Mouse (Mus musculus): ENCODE measurements around the gene 4931440F15Rik. TPM values are rescaled to one million over a fixed set of nuclear protein-coding genes. Genes with fewer than 3 reads are reported as not detected.

4931440F15Rik gene
- polyA plus RNA-seq, 1 experiment from 2014 or later: 0.14 TPM

- Histone ChIP-seq H3K4me3 (replicated peaks) (no peak overlapping the region), H3K27ac (no peak overlapping the region), H3K4me2 (no peak overlapping the region), H3K9me3 (no peaks in the 10 kb centered on the region), H3K27me3 (no peaks in the 10 kb centered on the region), H3K4me1 (replicated peaks) (no peaks in the 10 kb centered on the region), H3K9ac (replicated peaks) (no peak overlapping the region), H3K36me3 (no peaks in the 10 kb centered on the region)
- WGBS: 83% methylated on average over 2 of the region's 2 CpGs
- no peak for ATAC-seq (ENCODE audit: insufficient number of reproducible peaks, insufficient read depth, low FRiP score, low TSS enrichment, low read depth)
Observed at GRCm38 (mm10) chr11:29801432-29802427, 23.7 kb downstream of the 4931440F15Rik start.

GRCm38 (mm10) chr11:29799839-29800238 is 25.6 kb downstream of the 4931440F15Rik start:
- 71% methylated on average over 1 of the region's 1 CpGs for WGBS

GRCm38 (mm10) chr11:29795106-29795505 is 30.4 kb downstream of the 4931440F15Rik start:
- WGBS: 81% methylated on average over 6 of the region's 6 CpGs
- H3K4me3 ChIP-seq (replicated peaks): no peak overlapping the region
- H3K4me1 ChIP-seq (replicated peaks): peaks cover 11% of the 10 kb centered on the region; the same call in 1 of the 2 replicates

More at GRCm38 (mm10) chr11:29799839-29800238, 25.6 kb downstream of the 4931440F15Rik start:
- no peaks in the 10 kb centered on the region for H3K36me3 ChIP-seq
- no peak for ATAC-seq (ENCODE audit: insufficient number of reproducible peaks, insufficient read depth, low FRiP score, low TSS enrichment, low read depth)
- no peak overlapping the region for H3K4me3 ChIP-seq (replicated peaks)
- H3K27me3 ChIP-seq: no peaks in the 10 kb centered on the region
- no peak overlapping the region for H3K27ac ChIP-seq
- no peak overlapping the region for H3K4me2 ChIP-seq
- peaks cover 3% of the 10 kb centered on the region; the same call in 1 of the 2 replicates for H3K4me1 ChIP-seq (replicated peaks)
- no peaks in the 10 kb centered on the region for H3K9me3 ChIP-seq
- H3K9ac ChIP-seq (replicated peaks): no peak overlapping the region

GRCm38 (mm10) chr11:29794475-29794874 is 31.0 kb downstream of the 4931440F15Rik start:
- ATAC-seq (ENCODE audit: insufficient number of reproducible peaks, insufficient read depth, low FRiP score, low TSS enrichment, low read depth): no peak

More at GRCm38 (mm10) chr11:29795106-29795505, 30.4 kb downstream of the 4931440F15Rik start:
- ATAC-seq (ENCODE audit: insufficient number of reproducible peaks, insufficient read depth, low FRiP score, low TSS enrichment, low read depth): no peak
- no peaks in the 10 kb centered on the region for H3K27me3 ChIP-seq
- no peak overlapping the region for H3K4me2 ChIP-seq
- H3K27ac ChIP-seq: no peak overlapping the region
- no peak overlapping the region for H3K9ac ChIP-seq (replicated peaks)
- no peaks in the 10 kb centered on the region for H3K9me3 ChIP-seq
- H3K36me3 ChIP-seq: no peaks in the 10 kb centered on the region

GRCm38 (mm10) chr11:29790796-29791195 is 34.7 kb downstream of the 4931440F15Rik start:
- Histone ChIP-seq H3K9me3 (no peaks in the 10 kb centered on the region), H3K9ac (replicated peaks) (no peak overlapping the region), H3K4me1 (replicated peaks) (peaks cover 15% of the 10 kb centered on the region; the same call in 1 of the 2 replicates), H3K4me3 (replicated peaks) (no peak overlapping the region), H3K27me3 (no peaks in the 10 kb centered on the region), H3K4me2 (no peak overlapping the region), H3K36me3 (no peaks in the 10 kb centered on the region), H3K27ac (no peak overlapping the region)
- WGBS: 83% methylated on average over 2 of the region's 2 CpGs
- ATAC-seq (ENCODE audit: insufficient number of reproducible peaks, insufficient read depth, low FRiP score, low TSS enrichment, low read depth): no peak

More at GRCm38 (mm10) chr11:29794475-29794874, 31.0 kb downstream of the 4931440F15Rik start:
- no peak overlapping the region for H3K4me3 ChIP-seq (replicated peaks)
- H3K9me3 ChIP-seq: no peaks in the 10 kb centered on the region
- H3K27ac ChIP-seq: no peak overlapping the region
- H3K4me1 ChIP-seq (replicated peaks): peaks cover 11% of the 10 kb centered on the region; the same call in 1 of the 2 replicates
- WGBS: 48% methylated on average over 2 of the region's 2 CpGs
- no peak overlapping the region for H3K9ac ChIP-seq (replicated peaks)
- no peaks in the 10 kb centered on the region for H3K27me3 ChIP-seq
- H3K36me3 ChIP-seq: no peaks in the 10 kb centered on the region
- no peak overlapping the region for H3K4me2 ChIP-seq

GRCm38 (mm10) chr11:29788921-29789638 is 36.4 kb downstream of the 4931440F15Rik start:
- no peak overlapping the region for H3K27ac ChIP-seq
- H3K4me1 ChIP-seq (replicated peaks): peaks cover 5% of the 10 kb centered on the region; the same call in 1 of the 2 replicates
- H3K4me2 ChIP-seq: no peak overlapping the region
- WGBS: 73% methylated on average over 6 of the region's 6 CpGs
- no peak overlapping the region for H3K4me3 ChIP-seq (replicated peaks)
- no peak overlapping the region for H3K9ac ChIP-seq (replicated peaks)
- no peaks in the 10 kb centered on the region for H3K9me3 ChIP-seq
- ATAC-seq (ENCODE audit: insufficient number of reproducible peaks, insufficient read depth, low FRiP score, low TSS enrichment, low read depth): no peak
- no peaks in the 10 kb centered on the region for H3K27me3 ChIP-seq
- H3K36me3 ChIP-seq: no peaks in the 10 kb centered on the region

- Histone ChIP-seq H3K4me2 (no peak overlapping the region), H3K27ac (no peak overlapping the region), H3K9ac (replicated peaks) (no peak overlapping the region), H3K4me3 (replicated peaks) (no peak overlapping the region), H3K36me3 (no peaks in the 10 kb centered on the region), H3K27me3 (no peaks in the 10 kb centered on the region), H3K9me3 (no peaks in the 10 kb centered on the region), H3K4me1 (replicated peaks) (peaks cover 4% of the 10 kb centered on the region; the same call in 1 of the 2 replicates)
- 82% methylated on average over 1 of the region's 1 CpGs for WGBS
- no peak for ATAC-seq (ENCODE audit: insufficient number of reproducible peaks, insufficient read depth, low FRiP score, low TSS enrichment, low read depth)
Observed at GRCm38 (mm10) chr11:29788499-29788898, 37.0 kb downstream of the 4931440F15Rik start.

- Histone ChIP-seq H3K4me3 (replicated peaks) (no peak overlapping the region), H3K9ac (replicated peaks) (no peak overlapping the region), H3K36me3 (no peaks in the 10 kb centered on the region), H3K27me3 (no peaks in the 10 kb centered on the region), H3K4me2 (0 out of 2 replicates have a peak overlapping the region, but pooled peaks have one; percentile 4), H3K4me1 (replicated peaks) (peaks cover 4% of the 10 kb centered on the region; the same call in 1 of the 2 replicates), H3K9me3 (no peaks in the 10 kb centered on the region), H3K27ac (no peak overlapping the region)
- ATAC-seq (ENCODE audit: insufficient number of reproducible peaks, insufficient read depth, low FRiP score, low TSS enrichment, low read depth): no peak
- 7% methylated on average over 5 of the region's 5 CpGs for WGBS
Observed at GRCm38 (mm10) chr11:29787473-29787872, 38.0 kb downstream of the 4931440F15Rik start.

GRCm38 (mm10) chr11:29786583-29787219 is 38.8 kb downstream of the 4931440F15Rik start:
- Histone ChIP-seq H3K4me2 (no peak overlapping the region), H3K27ac (no peak overlapping the region), H3K9me3 (no peaks in the 10 kb centered on the region), H3K36me3 (no peaks in the 10 kb centered on the region), H3K27me3 (no peaks in the 10 kb centered on the region), H3K4me1 (replicated peaks) (peaks cover 4% of the 10 kb centered on the region; the same call in 1 of the 2 replicates), H3K4me3 (replicated peaks) (no peak overlapping the region), H3K9ac (replicated peaks) (no peak overlapping the region)
- ATAC-seq (ENCODE audit: insufficient number of reproducible peaks, insufficient read depth, low FRiP score, low TSS enrichment, low read depth): no peak
- WGBS: 85% methylated on average over 6 of the region's 6 CpGs

- 42% methylated on average over 2 of the region's 2 CpGs for WGBS
- Histone ChIP-seq H3K4me3 (replicated peaks) (no peak overlapping the region), H3K27me3 (no peaks in the 10 kb centered on the region), H3K27ac (no peak overlapping the region), H3K4me2 (no peak overlapping the region), H3K9ac (replicated peaks) (no peak overlapping the region), H3K4me1 (replicated peaks) (no peaks in the 10 kb centered on the region), H3K9me3 (no peaks in the 10 kb centered on the region), H3K36me3 (no peaks in the 10 kb centered on the region)
- ATAC-seq (ENCODE audit: insufficient number of reproducible peaks, insufficient read depth, low FRiP score, low TSS enrichment, low read depth): no peak
Observed at GRCm38 (mm10) chr11:29779409-29780026, 46.0 kb downstream of the 4931440F15Rik start.
